Mouse (Mus musculus) liver, embryonic 14.5 days (tissue): ENCODE measurements at regions not wholly inside any gene's neighbourhood (a gene's known extent, or its start where the extent isn't known, plus 50 kb on each side); places are given as distances from the start of the nearest gene placed in this dataset.
A peak's percentile ranks its signal among the peaks of the same experiment; 100 is the strongest.

Experiments
- ATAC-seq: fragments of 200-750 bp; cut with Nextera tagmentation; 2 replicates; pipeline ENCODE4 v1.8.0; 2017; ENCODE audit warnings: moderate number of reproducible peaks, mild to moderate bottlenecking, moderate library complexity; ENCODE audit not compliant: insufficient read depth
- DNase-seq, 3 experiments: peaks; one replicate each; pipeline ENCODE4 v3.0.0-alpha.2; 2012 to 2013; ENCODE audit warnings: low read depth in 3 of 3, low spot score in 3 of 3
- H3K27ac ChIP-seq: fragments of 300-500 bp; sonication (generic); 2 replicates; pipeline ENCODE4 v1.5.1; 2014; ENCODE audit warnings: moderate library complexity, mild to moderate bottlenecking, control low read depth, inconsistent platforms
- H3K27me3 ChIP-seq: fragments of 300-500 bp; sonication (generic); 2 replicates; pipeline ENCODE4 v1.6.1; 2014; ENCODE audit warnings: mild to moderate bottlenecking, low read length, moderate library complexity; ENCODE audit not compliant: control insufficient read depth, insufficient read depth
- H3K36me3 ChIP-seq: fragments of 300-500 bp; sonication (generic); replicated peaks from 2 replicates; pipeline ENCODE4 v1.6.1; 2014; ENCODE audit warnings: low read depth; ENCODE audit not compliant: control insufficient read depth, insufficient read depth
- H3K4me1 ChIP-seq, 2 experiments: fragments of 200-500 bp in 1 of 2; fragments of 300-500 bp in 1 of 2; sonication (generic) in 1 of 2; replicated peaks; 2 replicates each; pipeline ENCODE4 v1.6.1; 2012 to 2014; ENCODE audit warnings: antibody characterized with exemption in 1 of 2, inconsistent platforms in 1 of 2, low read length in 1 of 2; ENCODE audit not compliant: control insufficient read depth in 2 of 2, insufficient read depth in 2 of 2
- H3K4me2 ChIP-seq: fragments of 300-500 bp; sonication (generic); 2 replicates; pipeline ENCODE4 v1.6.1; 2014; ENCODE audit warnings: low read depth, mild to moderate bottlenecking, control low read depth, moderate library complexity
- H3K4me3 ChIP-seq, 2 experiments: fragments of 200-500 bp in 1 of 2; fragments of 300-500 bp in 1 of 2; sonication (generic) in 1 of 2; 2 replicates each; pipeline ENCODE4 v1.5.1; 2012 to 2014; ENCODE audit warnings: low read depth in 2 of 2, low read length in 2 of 2, mild to moderate bottlenecking in 2 of 2, control low read depth in 1 of 2, inconsistent platforms in 1 of 2, moderate library complexity in 1 of 2; ENCODE audit not compliant: insufficient read depth in 1 of 2
- H3K9ac ChIP-seq: fragments of 300-500 bp; sonication (generic); replicated peaks from 2 replicates; pipeline ENCODE4 v1.6.1; 2014; ENCODE audit warnings: mild to moderate bottlenecking, control low read depth, moderate library complexity
- H3K9me3 ChIP-seq: fragments of 300-500 bp; sonication (generic); 2 replicates; pipeline ENCODE4 v1.6.1; 2016; ENCODE audit warnings: low read length, mixed read lengths; ENCODE audit not compliant: control insufficient read depth
- CTCF ChIP-seq: IDR thresholded peaks from 2 replicates; pipeline ENCODE4 v1.5.1; 2016; ENCODE audit warnings: antibody characterized with exemption, low read depth, control low read depth
- EP300 ChIP-seq: IDR thresholded peaks from 2 replicates; pipeline ENCODE4 v1.6.1; 2016; ENCODE audit warnings: antibody characterized with exemption, low read depth
- WGBS: fragments of 180-500 bp; shearing (Covaris S2); extraction: QIAGEN DNeasy Blood & Tissue Kit; methylation state at CpG from one replicate; pipeline ENCODE4 v1.1.7; 2014; ENCODE audit not compliant: insufficient replicate concordance; 5-methylcytosine and 5-hydroxymethylcytosine counted together

GRCm38 (mm10) chr14:105773674-105774073, 122.9 kb downstream of the Spry2 start:
- no peak for TF ChIP-seq EP300
- no peak for TF ChIP-seq CTCF
- H3K36me3 ChIP-seq: no peaks in the 10 kb centered on the region
- ATAC-seq (no peak), DNase-seq (no peak)
- no peak overlapping the region for H3K27ac ChIP-seq
- no peaks in the 10 kb centered on the region for H3K27me3 ChIP-seq
- no peaks in the 10 kb centered on the region for H3K9me3 ChIP-seq
- no peak overlapping the region for H3K9ac ChIP-seq
- WGBS: 70% methylated on average over 12 of the region's 12 CpGs
- H3K4me1 ChIP-seq: no peaks in the 10 kb centered on the region
- no peak overlapping the region for H3K4me3 ChIP-seq
- no peak overlapping the region for H3K4me2 ChIP-seq

DNA sequence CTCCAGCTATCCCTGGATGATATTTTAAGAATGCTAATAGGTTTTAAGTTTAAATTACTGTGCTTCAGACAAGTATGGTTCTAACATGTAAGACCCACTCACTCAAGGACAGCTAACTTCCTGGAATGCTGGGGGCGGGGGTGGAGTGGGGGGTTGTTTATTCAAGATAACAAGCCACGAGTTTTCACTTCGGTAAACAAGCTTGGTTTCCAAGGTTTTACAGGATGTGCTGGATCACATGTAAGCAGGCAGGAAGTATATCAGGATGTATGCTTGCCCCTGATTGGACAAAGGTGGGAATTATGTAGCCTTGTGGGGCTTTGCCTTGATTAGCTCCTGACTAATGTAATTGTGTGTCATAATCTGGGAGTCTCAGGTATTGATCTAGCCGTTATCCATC, 129.5 kb downstream of the Spry2 start:
- no peaks in the 10 kb centered on the region for H3K27me3 ChIP-seq
- DNase-seq (no peak), ATAC-seq (peak; percentile 26; the same call in 1 of the 2 replicates)
- no peak overlapping the region for H3K4me3 ChIP-seq
- TF ChIP-seq CTCF (no peak), EP300 (no peak)
- no peaks in the 10 kb centered on the region for H3K9me3 ChIP-seq
- no peak overlapping the region for H3K9ac ChIP-seq
- H3K4me2 ChIP-seq: no peak overlapping the region
- no peaks in the 10 kb centered on the region for H3K4me1 ChIP-seq
- H3K27ac ChIP-seq: no peak overlapping the region
- no peaks in the 10 kb centered on the region for H3K36me3 ChIP-seq
- WGBS: 15% methylated on average over 4 of the region's 4 CpGs

DNA sequence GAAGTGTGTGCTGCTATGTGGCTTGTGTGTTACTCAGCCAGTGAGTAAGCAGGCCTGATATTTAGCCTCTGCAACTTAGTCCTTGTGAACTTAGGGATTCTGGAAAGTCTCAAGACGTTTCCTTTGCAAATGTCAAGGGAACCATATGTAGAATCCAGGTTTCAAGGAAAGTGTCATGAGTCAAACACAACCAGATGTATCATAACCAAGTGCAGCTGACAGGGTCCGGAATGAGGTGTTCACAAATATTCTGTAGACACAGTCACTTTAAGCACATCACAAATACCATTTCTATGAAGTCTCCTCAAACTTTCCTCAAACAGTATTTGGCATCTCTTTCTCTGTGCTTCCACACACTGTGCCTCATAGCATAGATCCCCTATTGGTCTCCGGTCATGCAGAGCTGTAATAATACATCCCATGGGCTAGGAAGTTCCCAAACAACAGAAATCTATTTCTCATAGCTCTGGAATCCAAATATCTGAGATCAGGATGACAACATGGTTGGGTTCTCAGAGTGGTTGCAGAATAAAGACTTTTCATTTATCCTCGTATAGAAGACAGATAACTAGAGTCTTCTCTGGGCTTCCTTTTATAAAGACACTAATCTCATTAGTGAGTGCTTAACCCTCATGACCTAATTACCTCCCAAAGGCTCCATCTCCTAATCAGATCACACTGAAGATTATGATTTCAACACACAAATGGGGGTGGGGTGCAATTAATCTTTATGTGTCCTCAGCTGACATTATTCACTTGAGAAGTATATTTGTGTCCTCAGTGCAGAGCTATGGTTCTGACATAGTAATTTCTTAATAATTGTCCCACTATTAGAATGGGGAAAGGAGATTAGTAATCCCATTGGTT, 143.9 kb downstream of the Spry2 start:
- no peaks in the 10 kb centered on the region for H3K9me3 ChIP-seq
- H3K36me3 ChIP-seq: no peaks in the 10 kb centered on the region
- no peak overlapping the region for H3K4me2 ChIP-seq
- H3K4me1 ChIP-seq: no peaks in the 10 kb centered on the region
- H3K9ac ChIP-seq: no peak overlapping the region
- DNase-seq (no peak), ATAC-seq (no peak)
- no peak overlapping the region for H3K27ac ChIP-seq
- no peak overlapping the region for H3K4me3 ChIP-seq
- TF ChIP-seq EP300 (no peak), CTCF (no peak)
- 50% methylated on average over 4 of the region's 4 CpGs for WGBS
- H3K27me3 ChIP-seq: no peaks in the 10 kb centered on the region

- Histone ChIP-seq H3K4me1 (no peaks in the 10 kb centered on the region), H3K4me3 (no peak overlapping the region), H3K36me3 (no peaks in the 10 kb centered on the region), H3K27me3 (no peaks in the 10 kb centered on the region), H3K9ac (no peak overlapping the region), H3K27ac (no peak overlapping the region), H3K4me2 (no peak overlapping the region), H3K9me3 (no peaks in the 10 kb centered on the region)
- DNase-seq (no peak), ATAC-seq (no peak)
- 35% methylated on average over 7 of the region's 7 CpGs for WGBS
- TF ChIP-seq EP300: no peak
- no peak for TF ChIP-seq CTCF
Measured at GRCm38 (mm10) chr14:105751762-105752161, 144.9 kb downstream of the Spry2 start.

- no peak for DNase-seq
- no peaks in the 10 kb centered on the region for H3K4me1 ChIP-seq
- WGBS: 63% methylated on average over 2 of the region's 2 CpGs
- no peaks in the 10 kb centered on the region for H3K27me3 ChIP-seq
- H3K4me3 ChIP-seq: no peak overlapping the region
- H3K4me2 ChIP-seq: no peak overlapping the region
- no peaks in the 10 kb centered on the region for H3K36me3 ChIP-seq
- ATAC-seq: no peak
- TF ChIP-seq EP300: no peak
- TF ChIP-seq CTCF: no peak
- H3K9ac ChIP-seq: no peak overlapping the region
- H3K9me3 ChIP-seq: no peaks in the 10 kb centered on the region
- no peak overlapping the region for H3K27ac ChIP-seq
Measured at GRCm38 (mm10) chr14:105744578-105744977, 152.0 kb downstream of the Spry2 start.
